Mouse (Mus musculus): ENCODE data around the gene Mpp2.

Gene Mpp2

GRCm38 (mm10) chr11:102087931-102088898, at the start of gene Mpp2:
Mpp2 (minus strand) TSS chr11:102088515.
- peak; percentile 62 for DNase-seq (ENCODE audit: low read depth, low spot score)

- no peak for DNase-seq (ENCODE audit: low read depth, low spot score)
Measured at GRCm38 (mm10) chr11:102137625-102138446, 49.5 kb upstream of the Mpp2 start.

- DNase-seq (ENCODE audit: low read depth, low spot score), result peak; percentile 81
Measured at GRCm38 (mm10) chr11:102134516-102134915, 46.2 kb upstream of the Mpp2 start.

- no peak for DNase-seq (ENCODE audit: low read depth, low spot score)
Measured at GRCm38 (mm10) chr11:102117386-102117785, 29.1 kb upstream of the Mpp2 start.

- no peak for DNase-seq (ENCODE audit: low read depth, low spot score)
Measured at GRCm38 (mm10) chr11:102116241-102116640, 27.9 kb upstream of the Mpp2 start.

GRCm38 (mm10) chr11:102111576-102111975, 23.3 kb upstream of the Mpp2 start:
- DNase-seq (ENCODE audit: low read depth, low spot score), result no peak

GRCm38 (mm10) chr11:102107732-102108131, 19.4 kb upstream of the Mpp2 start, which contains the start of gene Pyy:
Pyy (minus strand) TSS chr11:102107832.
- DNase-seq (ENCODE audit: low read depth, low spot score), result no peak

GRCm38 (mm10) chr11:102106911-102107310, 18.6 kb upstream of the Mpp2 start:
- DNase-seq (ENCODE audit: low read depth, low spot score), result peak; percentile 36

GRCm38 (mm10) chr11:102102485-102103258, 14.4 kb upstream of the Mpp2 start:
- DNase-seq (ENCODE audit: low read depth, low spot score), result peak; percentile 73

GRCm38 (mm10) chr11:102101219-102101618, 12.9 kb upstream of the Mpp2 start, which contains the start of gene Ppy:
Ppy (minus strand) TSS chr11:102101319.
- no peak for DNase-seq (ENCODE audit: low read depth, low spot score)

- DNase-seq (ENCODE audit: low read depth, low spot score), result peak; percentile 96
Measured at GRCm38 (mm10) chr11:102096887-102097391, 8.6 kb upstream of the Mpp2 start.

GRCm38 (mm10) chr11:102096446-102096845, 8.1 kb upstream of the Mpp2 start:
- no peak for DNase-seq (ENCODE audit: low read depth, low spot score)

GRCm38 (mm10) chr11:102095676-102096075, 7.4 kb upstream of the Mpp2 start:
- DNase-seq (ENCODE audit: low read depth, low spot score), result no peak

- DNase-seq (ENCODE audit: low read depth, low spot score), result peak; percentile 77
Measured at GRCm38 (mm10) chr11:102089088-102089808, 933 bp upstream of the Mpp2 start.

- peak; percentile 71 for DNase-seq (ENCODE audit: low read depth, low spot score)
Measured at GRCm38 (mm10) chr11:102087081-102087751, 1.1 kb downstream of the Mpp2 start.

- no peak for DNase-seq (ENCODE audit: low read depth, low spot score)
Measured at GRCm38 (mm10) chr11:102086331-102086730, 2.0 kb downstream of the Mpp2 start.

- no peak for DNase-seq (ENCODE audit: low read depth, low spot score)
Measured at GRCm38 (mm10) chr11:102084159-102084558, 4.2 kb downstream of the Mpp2 start.

- DNase-seq (ENCODE audit: low read depth, low spot score), result no peak
Measured at GRCm38 (mm10) chr11:102083193-102083592, 5.1 kb downstream of the Mpp2 start.

GRCm38 (mm10) chr11:102082322-102082721, 6.0 kb downstream of the Mpp2 start:
- DNase-seq (ENCODE audit: low read depth, low spot score), result peak; percentile 81

GRCm38 (mm10) chr11:102073722-102074121, 14.6 kb downstream of the Mpp2 start:
- DNase-seq (ENCODE audit: low read depth, low spot score), result no peak
